Mouse (Mus musculus) ES-E14 (cell line): ENCODE results near the gene Mmp27.

Experiments used
- CHD2 ChIP-seq: IDR thresholded peaks from 2 replicates; pipeline ENCODE4 v1.6.1; 2014; ENCODE audit warnings: mild to moderate bottlenecking, low read depth, low read length, inconsistent platforms
- HCFC1 ChIP-seq: IDR thresholded peaks from 2 replicates; pipeline ENCODE4 v1.6.1; 2012; ENCODE audit warnings: low read length, inconsistent platforms, borderline replicate concordance; ENCODE audit not compliant: insufficient read depth
- MAFK ChIP-seq: IDR thresholded peaks from 2 replicates; pipeline ENCODE4 v1.6.1; 2014; ENCODE audit warnings: mild to moderate bottlenecking, low read depth, low read length, inconsistent platforms; ENCODE audit not compliant: insufficient read depth
- ZNF384 ChIP-seq: IDR thresholded peaks from 2 replicates; pipeline ENCODE4 v1.6.1; 2012; ENCODE audit warnings: low read depth, low read length, inconsistent platforms

- TF ChIP-seq MAFK (no peak), CHD2 (no peak), ZNF384 (no peak), HCFC1 (no peak)
Observed at GRCm38 (mm10) chr9:7575526-7575925, 4.3 kb downstream of the Mmp27 start.
